Mouse (Mus musculus): Measurements from ENCODE around the gene Mettl14.

GRCm38 (mm10) chr3:123324326-123324725, 61.6 kb downstream of the Mettl14 start:
- TF ChIP-seq CTCF (IDR thresholded peaks at IDR 0.05; ENCODE audit: extremely low read depth, insufficient read depth, low read length), result no peak
- no peak for TF ChIP-seq POLR2A (IDR thresholded peaks at IDR 0.05; ENCODE audit: extremely low read depth, insufficient read depth, low read length)
